Mouse (Mus musculus): Measurements from ENCODE around the gene Myrfl.

DNA sequence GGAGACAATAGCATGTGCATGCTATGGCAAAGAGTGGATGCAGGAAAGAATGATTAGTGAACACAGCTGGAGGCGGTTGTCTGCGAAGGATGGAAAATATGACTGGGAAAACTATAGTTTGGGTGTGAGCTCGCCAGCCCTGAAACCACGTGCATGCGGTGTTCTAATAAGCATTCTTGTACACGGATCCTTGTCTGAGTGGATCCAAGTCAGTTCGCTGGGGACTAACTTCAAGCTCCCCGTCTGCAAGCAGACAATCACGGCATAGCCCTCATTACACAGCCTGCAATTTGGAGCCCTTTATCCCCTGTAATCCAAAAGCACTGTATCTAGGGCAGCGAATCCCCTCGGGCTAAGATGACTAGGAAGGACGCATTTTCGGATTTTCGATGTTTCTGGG lies 136.2 kb downstream of the Myrfl start:
- no peak for TF ChIP-seq POLR2A (IDR thresholded peaks at IDR 0.05; ENCODE audit: low read depth, low read length)
- no peak for TF ChIP-seq CTCF (IDR thresholded peaks at IDR 0.05; ENCODE audit: extremely low read depth, insufficient read length, insufficient replicate concordance, low read depth, low read length)

All from small intestine, adult 2 months (tissue).